Mouse (Mus musculus) hindbrain, embryonic 15.5 days (tissue): ENCODE measurements around the gene Med13l. TPM values are rescaled to one million over a fixed set of nuclear protein-coding genes. Genes with fewer than 3 reads are reported as not detected.

Experiments used
- ATAC-seq: fragments of 200-750 bp; cut with Nextera tagmentation; 2 replicates; pipeline ENCODE4 v1.8.0; 2017; ENCODE audit warnings: low read depth, moderate number of reproducible peaks, moderate TSS enrichment; ENCODE audit not compliant: low FRiP score
- H3K27ac ChIP-seq: fragments of 300-500 bp; sonication (generic); replicated peaks from 2 replicates; pipeline ENCODE4 v1.5.1; 2015; ENCODE audit warnings: mild to moderate bottlenecking, inconsistent platforms
- H3K27me3 ChIP-seq: fragments of 300-500 bp; sonication (generic); 2 replicates; pipeline ENCODE4 v1.6.1; 2015; ENCODE audit warnings: control low read depth, inconsistent platforms
- H3K36me3 ChIP-seq: fragments of 300-500 bp; sonication (generic); 2 replicates; pipeline ENCODE4 v1.6.1; 2015; ENCODE audit warnings: control low read depth, inconsistent platforms
- H3K4me1 ChIP-seq: fragments of 300-500 bp; sonication (generic); replicated peaks from 2 replicates; pipeline ENCODE4 v1.6.1; 2015; ENCODE audit warnings: control low read depth, inconsistent platforms
- H3K4me2 ChIP-seq: fragments of 300-500 bp; sonication (generic); 2 replicates; pipeline ENCODE4 v1.6.1; 2015; ENCODE audit warnings: moderate library complexity, mild to moderate bottlenecking, inconsistent platforms
- H3K4me3 ChIP-seq: fragments of 300-500 bp; sonication (generic); 2 replicates; pipeline ENCODE4 v1.5.1; 2015; ENCODE audit warnings: mild to moderate bottlenecking, inconsistent platforms
- H3K9ac ChIP-seq: fragments of 300-500 bp; sonication (generic); 2 replicates; pipeline ENCODE4 v1.6.1; 2015; ENCODE audit warnings: inconsistent platforms
- H3K9me3 ChIP-seq: fragments of 300-500 bp; sonication (generic); 2 replicates; pipeline ENCODE4 v1.6.1; 2016; ENCODE audit warnings: control low read depth, inconsistent platforms
- WGBS: fragments of 180-500 bp; shearing (Covaris S2); methylation state at CpG from one replicate; pipeline ENCODE4 v1.1.7; 2015; 5-methylcytosine and 5-hydroxymethylcytosine counted together
- polyA plus RNA-seq: library from polyadenylated mRNA; unstranded; fragments of >200 nt; fragmentation: Nextera tagmentation; extraction: Ambion mirVana; gene quantifications from 2 replicates; pipeline ENCODE4 v1.2.1, GENCODE M21; 2015

Gene Med13l
- polyA plus RNA-seq, 1 experiment from 2014 or later, result 13.7 TPM

DNA sequence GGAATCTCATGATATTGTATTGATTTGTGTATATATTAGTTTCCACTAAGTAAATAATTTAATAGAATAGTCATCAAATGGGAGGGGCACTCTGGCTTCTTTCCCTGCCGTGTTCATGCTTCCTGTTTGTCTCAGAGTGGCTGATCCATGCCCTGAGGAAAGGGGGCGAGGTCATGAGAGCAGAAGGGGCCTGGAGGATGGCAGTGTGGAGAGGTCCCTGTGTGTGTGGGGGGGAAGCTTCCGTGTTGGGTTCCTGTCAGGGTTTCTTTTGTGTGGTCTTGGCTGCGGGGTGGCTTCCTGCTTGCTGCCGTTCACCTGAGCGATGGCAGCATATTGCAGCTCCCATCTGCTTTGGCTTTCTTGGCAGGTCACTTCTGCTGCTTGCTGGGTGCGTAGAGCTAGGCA is 149.4 kb downstream of the Med13l start:
- H3K9ac ChIP-seq, result no peak overlapping the region
- ATAC-seq, result no peak
- peaks cover 80% of the 10 kb centered on the region for H3K4me1 ChIP-seq
- H3K36me3 ChIP-seq, result no peaks in the 10 kb centered on the region
- no peak overlapping the region for H3K27ac ChIP-seq
- H3K27me3 ChIP-seq, result no peaks in the 10 kb centered on the region
- no peaks in the 10 kb centered on the region for H3K9me3 ChIP-seq
- WGBS, result 55% methylated on average over 7 of the region's 7 CpGs
- H3K4me3 ChIP-seq, result no peak overlapping the region
- no peak overlapping the region for H3K4me2 ChIP-seq

DNA sequence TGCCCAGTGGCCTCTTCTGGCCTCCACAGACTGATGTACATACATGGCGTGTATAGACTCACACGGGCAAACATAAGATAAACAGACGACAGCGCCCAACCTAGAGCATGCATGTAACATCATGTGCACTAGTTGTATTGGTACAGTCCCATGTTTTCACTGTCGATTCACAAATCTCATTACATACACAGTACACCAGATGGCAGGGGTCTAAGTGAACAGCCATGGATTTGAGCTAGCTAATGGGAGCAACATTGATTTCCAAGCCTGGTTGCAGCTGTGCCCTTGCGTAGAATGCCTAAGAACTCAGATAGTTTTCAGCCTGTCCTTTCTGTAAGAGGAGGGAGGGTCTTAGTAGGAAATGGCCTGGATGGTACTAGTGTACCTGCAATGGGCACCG is 155.0 kb downstream of the Med13l start:
- H3K4me1 ChIP-seq, result peaks cover 56% of the 10 kb centered on the region
- no peak overlapping the region for H3K9ac ChIP-seq
- 77% methylated on average over 7 of the region's 7 CpGs for WGBS
- H3K9me3 ChIP-seq, result no peaks in the 10 kb centered on the region
- H3K4me2 ChIP-seq, result no peak overlapping the region
- H3K27ac ChIP-seq, result no peak overlapping the region
- H3K27me3 ChIP-seq, result no peaks in the 10 kb centered on the region
- ATAC-seq, result 0 out of 2 replicates have a peak, but pooled peaks have one; percentile 56
- no peaks in the 10 kb centered on the region for H3K36me3 ChIP-seq
- H3K4me3 ChIP-seq, result no peak overlapping the region

GRCm38 (mm10) chr5:118716295-118717271 is 156.1 kb downstream of the Med13l start:
- peaks cover 46% of the 10 kb centered on the region for H3K4me1 ChIP-seq
- H3K4me2 ChIP-seq, result no peak overlapping the region
- 45% methylated on average over 14 of the region's 14 CpGs for WGBS
- H3K9me3 ChIP-seq, result no peaks in the 10 kb centered on the region
- H3K4me3 ChIP-seq, result no peak overlapping the region
- no peaks in the 10 kb centered on the region for H3K27me3 ChIP-seq
- H3K36me3 ChIP-seq, result no peaks in the 10 kb centered on the region
- ATAC-seq, result no peak
- H3K27ac ChIP-seq, result no peak overlapping the region
- H3K9ac ChIP-seq, result no peak overlapping the region

GRCm38 (mm10) chr5:118717456-118717855 is 157.0 kb downstream of the Med13l start:
- H3K27ac ChIP-seq, result no peak overlapping the region
- 67% methylated on average over 10 of the region's 10 CpGs for WGBS
- H3K27me3 ChIP-seq, result no peaks in the 10 kb centered on the region
- H3K4me3 ChIP-seq, result no peak overlapping the region
- 0 out of 2 replicates have a peak, but pooled peaks cover 2% of the 10 kb centered on the region for H3K36me3 ChIP-seq
- no peak overlapping the region for H3K4me2 ChIP-seq
- peaks cover 39% of the 10 kb centered on the region for H3K4me1 ChIP-seq
- no peaks in the 10 kb centered on the region for H3K9me3 ChIP-seq
- no peak overlapping the region for H3K9ac ChIP-seq
- no peak for ATAC-seq

DNA sequence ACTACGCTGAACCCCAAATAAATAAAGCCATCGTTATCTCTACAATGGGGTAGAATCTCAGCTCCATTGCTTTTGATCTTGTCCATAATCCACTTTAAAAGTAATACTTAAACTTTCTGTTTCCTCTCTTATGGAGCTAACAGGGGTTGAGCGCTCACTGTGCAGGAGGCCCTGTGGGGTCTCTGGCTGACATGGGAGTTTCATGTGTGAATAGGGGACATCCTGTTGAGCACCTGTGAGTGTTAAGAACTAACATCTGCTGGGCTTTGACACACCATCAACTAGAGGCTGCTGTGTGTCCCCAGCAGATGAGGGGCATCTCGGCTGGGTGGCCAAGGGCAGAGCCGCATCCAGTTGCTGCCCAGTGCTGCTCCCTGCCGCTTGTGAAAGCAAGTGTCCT is 157.6 kb downstream of the Med13l start:
- Histone ChIP-seq H3K27ac (no peak overlapping the region), H3K9ac (no peak overlapping the region), H3K9me3 (no peaks in the 10 kb centered on the region), H3K27me3 (no peaks in the 10 kb centered on the region), H3K4me1 (peaks cover 36% of the 10 kb centered on the region), H3K36me3 (0 out of 2 replicates have a peak, but pooled peaks cover 2% of the 10 kb centered on the region), H3K4me3 (no peak overlapping the region), H3K4me2 (no peak overlapping the region)
- no peak for ATAC-seq
- WGBS, result 89% methylated on average over 6 of the region's 6 CpGs

DNA sequence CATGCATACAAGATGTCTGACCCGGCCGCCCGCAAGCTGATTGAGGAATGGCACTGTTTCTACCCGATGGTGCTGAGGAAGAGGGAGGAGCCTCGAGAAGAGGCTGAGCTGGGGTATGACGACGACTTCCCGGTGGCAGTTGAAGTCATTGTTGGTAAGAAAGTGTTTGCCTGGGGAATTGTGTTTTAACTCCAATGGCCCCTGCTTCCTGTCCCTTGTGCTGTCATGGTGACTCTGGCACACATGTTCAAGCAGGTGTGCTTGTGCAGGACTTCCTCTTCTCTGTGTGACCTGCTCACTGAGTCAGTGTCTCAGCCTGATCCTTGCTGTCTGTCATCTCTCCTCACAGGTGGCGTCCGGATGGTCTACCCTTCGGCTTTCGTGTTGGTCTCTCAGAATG is 160.9 kb downstream of the Med13l start:
- no peak; the same call in 1 of the 2 replicates for ATAC-seq
- 81% methylated on average over 12 of the region's 12 CpGs for WGBS
- no peak overlapping the region for H3K4me2 ChIP-seq
- peaks cover 14% of the 10 kb centered on the region; the same call in 1 of the 2 replicates for H3K36me3 ChIP-seq
- H3K9ac ChIP-seq, result no peak overlapping the region
- H3K4me1 ChIP-seq, result peaks cover 19% of the 10 kb centered on the region
- no peaks in the 10 kb centered on the region for H3K9me3 ChIP-seq
- H3K4me3 ChIP-seq, result no peak overlapping the region
- H3K27me3 ChIP-seq, result no peaks in the 10 kb centered on the region
- H3K27ac ChIP-seq, result no peak overlapping the region

DNA sequence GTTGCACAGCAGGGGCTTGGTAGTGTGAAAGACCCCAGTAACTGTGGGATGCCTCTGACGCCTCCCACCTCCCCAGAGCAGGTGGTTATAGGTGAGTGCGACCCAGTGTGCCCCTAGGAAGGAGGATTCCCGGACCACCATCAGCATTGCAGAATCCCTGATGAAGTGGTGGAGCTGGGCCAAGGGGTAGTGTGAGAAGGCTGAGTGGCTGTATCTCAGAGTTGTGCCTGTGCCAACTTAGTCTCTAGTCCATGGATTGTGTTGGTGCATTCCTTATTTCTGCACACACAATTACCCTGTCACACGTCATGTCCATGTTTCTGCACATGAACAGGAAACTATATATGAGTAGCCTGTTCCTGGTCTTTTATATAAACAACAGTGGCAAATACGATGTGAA is 161.4 kb downstream of the Med13l start:
- H3K27ac ChIP-seq, result 0 out of 2 replicates have a peak overlapping the region, but pooled peaks have one; percentile 13
- H3K4me3 ChIP-seq, result no peak overlapping the region
- ATAC-seq, result no peak; the same call in 1 of the 2 replicates
- 85% methylated on average over 5 of the region's 5 CpGs for WGBS
- no peaks in the 10 kb centered on the region for H3K27me3 ChIP-seq
- peaks cover 14% of the 10 kb centered on the region for H3K4me1 ChIP-seq
- no peak overlapping the region for H3K4me2 ChIP-seq
- H3K36me3 ChIP-seq, result peaks cover 14% of the 10 kb centered on the region; the same call in 1 of the 2 replicates
- H3K9me3 ChIP-seq, result no peaks in the 10 kb centered on the region
- H3K9ac ChIP-seq, result no peak overlapping the region

- ATAC-seq, result no peak
- Histone ChIP-seq H3K27me3 (no peaks in the 10 kb centered on the region), H3K27ac (0 out of 2 replicates have a peak overlapping the region, but pooled peaks have one; percentile 13), H3K9me3 (no peaks in the 10 kb centered on the region), H3K4me1 (peaks cover 12% of the 10 kb centered on the region; the same call in 1 of the 2 replicates), H3K36me3 (peaks cover 18% of the 10 kb centered on the region; the same call in 1 of the 2 replicates), H3K4me2 (no peak overlapping the region), H3K4me3 (no peak overlapping the region), H3K9ac (no peak overlapping the region)
- WGBS, result 58% methylated on average over 3 of the region's 3 CpGs
These were observed 162.0 kb downstream of the Med13l start for GRCm38 (mm10) chr5:118722456-118722855.

DNA sequence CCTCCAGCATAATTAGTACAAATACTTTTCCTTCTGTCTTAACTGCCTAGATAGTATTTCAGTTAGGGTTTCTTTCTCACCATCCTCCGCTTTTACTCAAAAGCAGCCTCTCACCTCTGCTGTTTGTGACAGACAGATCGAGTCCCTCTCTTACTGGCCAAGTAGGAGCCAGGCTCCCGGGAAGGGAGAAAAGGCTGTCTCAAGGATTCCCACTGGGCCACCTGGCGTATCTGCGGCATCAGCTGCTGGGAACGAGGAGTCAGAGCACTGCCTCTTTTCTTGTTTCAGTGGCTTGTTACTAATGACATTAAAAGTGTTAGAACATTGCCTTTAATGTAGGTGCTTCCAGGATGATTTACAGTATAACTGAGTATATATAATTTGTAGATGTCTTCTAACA is 164.9 kb downstream of the Med13l start:
- no peak overlapping the region for H3K9ac ChIP-seq
- H3K27me3 ChIP-seq, result no peaks in the 10 kb centered on the region
- ATAC-seq, result no peak
- peaks cover 41% of the 10 kb centered on the region for H3K36me3 ChIP-seq
- peaks cover 3% of the 10 kb centered on the region; the same call in 1 of the 2 replicates for H3K4me1 ChIP-seq
- H3K9me3 ChIP-seq, result no peaks in the 10 kb centered on the region
- H3K27ac ChIP-seq, result no peak overlapping the region
- 61% methylated on average over 6 of the region's 6 CpGs for WGBS
- no peak overlapping the region for H3K4me3 ChIP-seq
- H3K4me2 ChIP-seq, result no peak overlapping the region

- Histone ChIP-seq H3K36me3 (peaks cover 46% of the 10 kb centered on the region), H3K4me3 (no peak overlapping the region), H3K9ac (no peak overlapping the region), H3K27ac (no peak overlapping the region), H3K4me1 (peaks cover 3% of the 10 kb centered on the region; the same call in 1 of the 2 replicates), H3K9me3 (no peaks in the 10 kb centered on the region), H3K27me3 (no peaks in the 10 kb centered on the region), H3K4me2 (no peak overlapping the region)
- ATAC-seq, result no peak
- WGBS, result 74% methylated on average over 10 of the region's 10 CpGs
These were observed 165.5 kb downstream of the Med13l start for GRCm38 (mm10) chr5:118725886-118726505.

DNA sequence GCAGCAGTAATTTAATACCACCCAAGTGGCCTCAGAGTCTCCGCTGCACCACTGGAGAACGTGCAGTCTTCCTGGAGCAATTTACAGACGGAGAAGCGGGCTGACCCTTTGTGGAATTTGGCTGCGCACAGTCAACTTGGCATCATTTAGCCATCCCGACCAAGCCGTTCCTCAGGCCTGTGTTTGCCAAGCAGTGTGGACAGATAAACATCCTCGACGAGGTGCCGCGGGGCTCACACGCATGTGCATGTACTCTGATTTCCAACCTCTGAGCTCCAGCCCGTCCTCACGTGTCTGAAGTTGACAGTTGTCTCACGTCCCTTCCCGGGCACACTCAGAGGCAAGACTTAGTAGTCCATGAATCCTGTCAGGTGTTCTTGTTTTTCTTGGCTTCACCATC is 166.9 kb downstream of the Med13l start:
- Histone ChIP-seq H3K4me1 (no peaks in the 10 kb centered on the region; the same call in 1 of the 2 replicates), H3K27ac (no peak overlapping the region), H3K9ac (no peak overlapping the region), H3K4me3 (no peak overlapping the region), H3K9me3 (no peaks in the 10 kb centered on the region), H3K36me3 (peaks cover 46% of the 10 kb centered on the region), H3K27me3 (no peaks in the 10 kb centered on the region), H3K4me2 (no peak overlapping the region)
- ATAC-seq, result no peak
- WGBS, result 88% methylated on average over 16 of the region's 16 CpGs

DNA sequence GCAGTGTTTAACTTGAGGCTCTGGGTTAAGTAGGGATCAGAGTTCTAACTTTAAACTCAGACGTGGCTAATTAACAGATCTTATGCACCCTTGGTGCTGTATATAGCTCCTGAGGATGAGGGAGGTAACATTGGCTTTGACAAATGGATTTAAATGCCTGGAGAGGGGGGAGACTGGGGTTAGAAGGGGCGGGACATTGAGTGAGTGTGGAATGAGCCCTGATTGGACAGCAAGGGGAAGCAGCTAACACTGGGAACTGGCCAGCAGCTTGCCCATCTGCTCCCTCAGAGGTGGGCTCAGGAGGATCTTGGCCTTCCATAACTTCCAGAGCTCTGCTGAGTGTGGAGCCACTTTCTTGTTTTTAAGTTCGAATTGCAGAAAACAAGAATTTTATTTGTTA is 171.7 kb downstream of the Med13l start:
- Histone ChIP-seq H3K9me3 (no peaks in the 10 kb centered on the region), H3K9ac (no peak overlapping the region), H3K27me3 (no peaks in the 10 kb centered on the region), H3K36me3 (peaks cover 60% of the 10 kb centered on the region), H3K4me1 (0 out of 2 replicates have a peak, but pooled peaks cover 2% of the 10 kb centered on the region), H3K4me2 (no peak overlapping the region), H3K4me3 (no peak overlapping the region), H3K27ac (no peak overlapping the region)
- no peak for ATAC-seq
- 62% methylated on average over 3 of the region's 3 CpGs for WGBS
